Mouse (Mus musculus) liver, adult 2 months (tissue): ENCODE results near the gene Kat5.

Experiments used
- CTCF ChIP-seq: fragments of 200-500 bp; IDR thresholded peaks from 2 replicates; pipeline ENCODE4 v1.5.1; 2011; ENCODE audit warnings: low read depth, low read length, control low read depth
- POLR2A ChIP-seq: fragments of 200-500 bp; IDR thresholded peaks from 2 replicates; pipeline ENCODE4 v1.6.1; 2011; ENCODE audit warnings: low read length, control low read depth; ENCODE audit not compliant: insufficient read depth; ENCODE audit errors: extremely low read depth

DNA sequence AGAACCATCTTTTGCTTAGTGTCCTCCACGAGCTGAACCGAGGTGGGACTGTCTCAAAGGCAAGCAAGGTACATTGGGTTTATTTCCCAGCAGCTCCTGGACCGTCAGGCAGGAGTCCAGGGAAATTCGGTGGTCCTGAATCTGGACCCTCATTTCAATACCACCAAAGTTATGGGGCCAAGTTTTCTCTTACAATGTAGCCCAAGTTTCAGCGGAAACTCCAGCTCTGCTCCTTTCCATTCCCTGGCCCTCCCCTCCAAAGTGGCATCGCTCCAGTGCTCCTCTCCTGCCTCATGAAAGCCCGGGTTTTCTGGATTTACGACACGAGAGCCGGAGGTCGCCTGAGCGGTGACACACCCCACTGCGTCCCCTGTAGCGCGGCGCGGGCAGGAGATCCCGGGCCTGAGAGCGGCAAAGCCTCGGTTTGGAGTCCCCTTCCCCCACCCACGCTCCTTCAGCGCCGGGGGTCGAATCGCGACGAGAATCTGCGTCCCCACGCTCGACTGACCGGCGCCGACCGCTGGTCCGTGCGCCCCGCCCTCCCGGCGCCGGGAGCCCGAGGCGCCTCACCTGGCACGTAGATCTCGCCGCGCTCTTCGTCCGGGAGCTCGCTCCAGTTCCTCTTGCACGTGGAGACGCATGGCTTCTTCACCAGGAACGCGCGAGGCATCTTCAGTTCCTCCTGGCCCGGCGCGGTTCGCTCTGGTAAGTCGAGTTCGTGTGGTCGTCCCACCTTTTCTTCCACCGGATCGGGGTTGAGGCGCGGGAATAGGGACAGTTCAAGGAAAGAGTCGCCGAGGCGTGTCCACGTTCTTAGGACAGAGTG, 50.2 kb downstream of the Kat5 start:
- TF ChIP-seq POLR2A: no peak
- no peak for TF ChIP-seq CTCF
